Mouse (Mus musculus) lung, postnatal 0 days (tissue): ENCODE measurements at regions not wholly inside any gene's neighbourhood (a gene's known extent, or its start where the extent isn't known, plus 50 kb on each side); places are given as distances from the start of the nearest gene placed in this dataset. TPM values are rescaled to one million over a fixed set of nuclear protein-coding genes. Genes with fewer than 3 reads are reported as not detected.

Experiments used
- ATAC-seq: fragments of 200-750 bp; cut with Nextera tagmentation; 2 replicates; pipeline ENCODE4 v1.8.0; 2017; ENCODE audit warnings: moderate library complexity
- DNase-seq: peaks from one replicate; pipeline ENCODE4 v3.0.0-alpha.2; 2016; ENCODE audit warnings: low spot score
- H3K27ac ChIP-seq: fragments of 300-500 bp; sonication (generic); 2 replicates; pipeline ENCODE4 v1.5.1; 2014; ENCODE audit warnings: antibody characterized with exemption, mild to moderate bottlenecking, low read length, mixed read lengths
- H3K27me3 ChIP-seq: fragments of 300-500 bp; sonication (generic); replicated peaks from 2 replicates; pipeline ENCODE4 v1.6.1; 2014; ENCODE audit warnings: low read length, mixed read lengths; ENCODE audit not compliant: insufficient read depth
- H3K36me3 ChIP-seq: fragments of 300-500 bp; sonication (generic); 2 replicates; pipeline ENCODE4 v1.6.1; 2014; ENCODE audit warnings: low read length, mixed read lengths; ENCODE audit not compliant: insufficient read depth
- H3K4me1 ChIP-seq: fragments of 300-500 bp; sonication (generic); 2 replicates; pipeline ENCODE4 v1.6.1; 2014; ENCODE audit warnings: antibody characterized with exemption, low read depth, low read length, mixed read lengths; ENCODE audit not compliant: insufficient read depth
- H3K4me2 ChIP-seq: fragments of 300-500 bp; sonication (generic); replicated peaks from 2 replicates; pipeline ENCODE4 v1.6.1; 2014; ENCODE audit warnings: low read depth, mild to moderate bottlenecking, low read length, moderate library complexity, mixed read lengths
- H3K4me3 ChIP-seq: fragments of 300-500 bp; sonication (generic); 2 replicates; pipeline ENCODE4 v1.5.1; 2014; ENCODE audit warnings: low read depth, low read length
- H3K9ac ChIP-seq: fragments of 300-500 bp; sonication (generic); replicated peaks from 2 replicates; pipeline ENCODE4 v1.6.1; 2014; ENCODE audit warnings: low read depth, mild to moderate bottlenecking
- H3K9me3 ChIP-seq: fragments of 300-500 bp; sonication (generic); 2 replicates; pipeline ENCODE4 v1.6.1; 2016; ENCODE audit warnings: low read length, mixed read lengths
- CTCF ChIP-seq: IDR thresholded peaks from 2 replicates; pipeline ENCODE4 v1.5.1; 2016; ENCODE audit warnings: antibody characterized with exemption, mild to moderate bottlenecking
- EP300 ChIP-seq: IDR thresholded peaks from 2 replicates; pipeline ENCODE4 v1.6.1; 2016; ENCODE audit warnings: antibody characterized with exemption, mild to moderate bottlenecking, control low read depth
- WGBS: fragments of 180-500 bp; shearing (Covaris S2); extraction: QIAGEN DNeasy Blood & Tissue Kit; methylation state at CpG from one replicate; pipeline ENCODE4 v1.1.7; 2014; 5-methylcytosine and 5-hydroxymethylcytosine counted together
- microRNA-seq: library from miRNA; unstranded; fragments of <30 nt; microRNA quantifications from one replicate; pipeline ENCODE4, GENCODE M21; 2016

DNA sequence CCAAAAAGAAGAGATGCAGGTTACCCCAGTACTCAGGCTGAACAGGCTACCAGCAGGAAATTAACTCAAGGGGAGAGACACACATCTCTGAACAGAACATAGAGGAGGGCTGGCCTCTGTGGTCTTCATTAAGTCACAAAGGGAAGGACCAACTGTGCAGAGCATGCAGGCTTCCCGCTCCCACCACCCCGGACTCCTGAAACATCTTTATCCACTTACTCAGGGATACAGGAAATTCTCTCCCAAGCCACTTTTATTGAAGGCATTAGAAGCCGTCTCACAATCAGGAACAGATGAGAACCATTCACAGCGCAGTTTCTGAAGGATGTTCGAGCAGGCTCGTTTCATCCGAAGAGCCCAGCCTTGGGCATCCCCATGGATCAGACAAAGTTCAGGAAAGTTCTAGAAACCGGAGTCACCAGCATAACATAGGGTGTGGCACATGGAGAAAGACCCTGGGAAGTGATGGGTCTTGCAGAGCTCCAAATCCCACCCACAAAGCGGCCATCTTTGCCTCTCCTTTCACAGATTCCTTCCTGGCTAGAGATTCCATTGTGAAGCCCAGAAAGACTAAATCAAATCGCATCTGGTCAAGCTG, 55.9 kb upstream of the Zbtb40 start:
- no peaks in the 10 kb centered on the region for H3K9me3 ChIP-seq
- 72% methylated on average over 10 of the region's 10 CpGs for WGBS
- H3K4me3 ChIP-seq, result no peak overlapping the region
- no peaks in the 10 kb centered on the region for H3K4me1 ChIP-seq
- no peak overlapping the region for H3K9ac ChIP-seq
- H3K4me2 ChIP-seq, result no peak overlapping the region
- H3K27me3 ChIP-seq, result no peaks in the 10 kb centered on the region
- no peaks in the 10 kb centered on the region for H3K36me3 ChIP-seq
- DNase-seq, result no peak
- TF ChIP-seq CTCF, result no peak
- no peak for TF ChIP-seq EP300
- H3K27ac ChIP-seq, result no peak overlapping the region
- ATAC-seq, result no peak

DNA sequence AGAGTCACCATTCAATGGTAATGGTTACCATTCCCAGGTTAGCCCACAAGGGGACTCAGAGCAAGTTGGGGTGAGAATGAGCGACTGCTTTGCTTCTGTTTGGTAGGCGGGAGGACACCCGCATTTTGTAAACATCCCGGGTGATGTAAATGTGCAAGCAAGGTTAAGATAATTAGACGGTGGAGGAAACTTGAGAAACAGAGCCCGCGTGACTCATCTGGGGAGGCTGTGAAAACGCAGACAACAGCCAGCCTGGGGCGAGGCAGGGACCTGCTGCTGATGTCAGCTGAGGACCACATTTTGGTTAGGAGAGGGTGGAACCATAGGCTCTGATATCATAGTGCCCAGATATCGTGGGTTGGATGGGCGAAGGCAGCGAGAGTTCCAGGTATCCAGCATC, 52.6 kb upstream of the Zbtb40 start:
- DNase-seq (no peak), ATAC-seq (no peak)
- H3K27me3 ChIP-seq, result 0 out of 2 replicates have a peak, but pooled peaks cover 4% of the 10 kb centered on the region
- H3K9ac ChIP-seq, result no peak overlapping the region
- no peaks in the 10 kb centered on the region for H3K9me3 ChIP-seq
- no peak overlapping the region for H3K4me3 ChIP-seq
- no peaks in the 10 kb centered on the region for H3K4me1 ChIP-seq
- H3K36me3 ChIP-seq, result no peaks in the 10 kb centered on the region
- TF ChIP-seq CTCF (no peak), EP300 (no peak)
- no peak overlapping the region for H3K4me2 ChIP-seq
- 77% methylated on average over 12 of the region's 12 CpGs for whole genome bisulfite sequencing
- no peak overlapping the region for H3K27ac ChIP-seq

DNA sequence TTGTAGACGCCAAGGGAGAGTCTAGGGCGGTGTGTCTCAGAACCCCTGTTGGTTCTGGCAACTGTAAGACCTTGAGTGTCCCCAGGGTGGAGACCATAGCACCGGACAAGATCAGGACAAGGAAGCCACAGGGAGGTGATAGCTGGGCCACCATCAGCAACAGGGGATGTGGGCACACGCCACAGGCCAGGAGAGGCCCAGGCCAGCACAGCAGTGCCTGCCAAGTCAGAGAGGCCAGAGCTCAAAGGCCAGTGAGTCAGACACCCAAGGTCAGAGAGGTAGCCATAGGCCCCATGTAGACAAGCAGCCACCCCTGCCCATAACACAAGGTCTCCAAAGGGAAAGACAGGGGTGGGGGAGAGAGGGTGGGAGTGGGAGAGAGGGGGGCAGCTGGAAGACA, 52.2 kb upstream of the Zbtb40 start:
- H3K27me3 ChIP-seq, result 0 out of 2 replicates have a peak, but pooled peaks cover 4% of the 10 kb centered on the region
- H3K4me1 ChIP-seq, result no peaks in the 10 kb centered on the region
- DNase-seq (no peak), ATAC-seq (no peak)
- H3K4me3 ChIP-seq, result no peak overlapping the region
- WGBS, result 95% methylated on average over 4 of the region's 4 CpGs
- TF ChIP-seq EP300 (no peak), CTCF (no peak)
- no peaks in the 10 kb centered on the region for H3K36me3 ChIP-seq
- no peaks in the 10 kb centered on the region for H3K9me3 ChIP-seq
- H3K4me2 ChIP-seq, result no peak overlapping the region
- H3K9ac ChIP-seq, result no peak overlapping the region
- no peak overlapping the region for H3K27ac ChIP-seq

Small RNA genes lying in the stretch of these regions (microRNA-seq; reads per million reads assigned to microRNA genes)
- gene Gm23263 (not detected), gene Gm25399 (not detected)
